Mouse (Mus musculus): ENCODE measurements around the gene Mlxipl.
A peak's percentile ranks its signal among the peaks of the same experiment; 100 is the strongest.

Gene Mlxipl

GRCm38 (mm10) chr5:135080539-135080938 lies 9.2 kb upstream of the Mlxipl start:
- DNase-seq = no peak

GRCm38 (mm10) chr5:135086871-135087270 lies 2.8 kb upstream of the Mlxipl start:
- DNase-seq = no peak

- no peak for DNase-seq
Measured at GRCm38 (mm10) chr5:135100981-135101380, 11.3 kb downstream of the Mlxipl start.

GRCm38 (mm10) chr5:135103999-135104660 lies 14.4 kb downstream of the Mlxipl start:
- peak; percentile 37 for DNase-seq

GRCm38 (mm10) chr5:135106758-135107256 lies 17.1 kb downstream of the Mlxipl start:
- DNase-seq = peak; percentile 95

GRCm38 (mm10) chr5:135107521-135108501 lies 18.1 kb downstream of the Mlxipl start:
- DNase-seq = peak; percentile 93

GRCm38 (mm10) chr5:135109017-135109416 lies 19.3 kb downstream of the Mlxipl start:
- DNase-seq = peak; percentile 30

- peak; percentile 37 for DNase-seq
Measured at GRCm38 (mm10) chr5:135109426-135109825, 19.7 kb downstream of the Mlxipl start.

- DNase-seq = peak; percentile 58
Measured at GRCm38 (mm10) chr5:135109976-135110375, 20.3 kb downstream of the Mlxipl start.

GRCm38 (mm10) chr5:135113782-135114181 lies 24.1 kb downstream of the Mlxipl start:
- DNase-seq = peak; percentile 20

GRCm38 (mm10) chr5:135115241-135115640 lies 25.6 kb downstream of the Mlxipl start:
- no peak for DNase-seq

- peak; percentile 74 for DNase-seq
Measured at GRCm38 (mm10) chr5:135118589-135119081, 28.9 kb downstream of the Mlxipl start.

- DNase-seq = no peak
Measured at GRCm38 (mm10) chr5:135120753-135121152, 31.1 kb downstream of the Mlxipl start.

- DNase-seq = no peak
Measured at GRCm38 (mm10) chr5:135126121-135126520, 36.4 kb downstream of the Mlxipl start.

- DNase-seq = no peak
Measured at GRCm38 (mm10) chr5:135127669-135128068, 38.0 kb downstream of the Mlxipl start.

GRCm38 (mm10) chr5:135129747-135130146 lies 40.1 kb downstream of the Mlxipl start:
- no peak for DNase-seq

- peak; percentile 70 for DNase-seq
Measured at GRCm38 (mm10) chr5:135133736-135134405, 44.2 kb downstream of the Mlxipl start.

- DNase-seq = peak; percentile 31
Measured at GRCm38 (mm10) chr5:135134534-135134933, 44.8 kb downstream of the Mlxipl start.

GRCm38 (mm10) chr5:135139881-135140280 lies 50.2 kb downstream of the Mlxipl start:
- no peak for DNase-seq

- no peak for DNase-seq
Measured at GRCm38 (mm10) chr5:135144469-135144868, 54.8 kb downstream of the Mlxipl start.

GRCm38 (mm10) chr5:135145532-135145931 lies 55.8 kb downstream of the Mlxipl start:
- no peak for DNase-seq

- DNase-seq = no peak
Measured at GRCm38 (mm10) chr5:135145955-135146354, 56.3 kb downstream of the Mlxipl start.

- DNase-seq = no peak
Measured at GRCm38 (mm10) chr5:135148715-135149052, 59.0 kb downstream of the Mlxipl start.

Data from kidney, postnatal 14 days (tissue).